Mouse (Mus musculus): ENCODE results near the gene Tmem259.

Tmem259 gene

DNA sequence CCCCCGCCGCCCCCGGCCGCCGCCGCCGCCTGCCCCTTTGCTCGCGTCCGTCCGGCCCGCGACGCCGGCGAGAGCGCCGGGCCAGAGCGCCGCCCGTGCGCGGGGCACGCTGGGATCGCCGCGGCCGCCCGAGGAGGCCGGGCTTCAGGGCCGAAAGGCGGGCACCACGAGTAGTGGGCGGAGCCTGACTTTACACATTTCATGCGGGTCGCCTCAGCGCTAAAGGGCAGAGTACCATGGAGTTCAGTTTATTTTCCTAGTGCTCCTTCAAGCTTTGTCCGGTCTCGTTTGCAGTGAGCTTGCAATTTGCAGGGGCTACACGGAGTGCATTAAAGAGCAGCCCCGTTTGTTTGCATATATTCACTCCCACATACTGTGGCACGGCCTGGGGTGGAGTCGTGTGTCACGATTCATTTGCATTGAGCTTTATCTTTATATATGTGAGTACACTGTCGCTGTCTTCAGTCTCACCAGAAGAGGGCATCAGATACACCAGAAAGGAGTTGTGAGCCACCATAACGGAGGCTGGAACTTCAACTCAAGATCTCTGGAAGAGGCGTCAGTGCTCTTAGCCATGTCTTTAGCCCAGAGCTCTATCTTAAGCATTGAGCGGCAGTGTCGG lies at the start of gene Tmem259:
Gene Tmem259 (minus strand): TSS at position 136 of the 622 bp plus-strand sequence.
- peak; percentile 78 for DNase-seq (ENCODE audit: low read depth, low spot score)

DNA sequence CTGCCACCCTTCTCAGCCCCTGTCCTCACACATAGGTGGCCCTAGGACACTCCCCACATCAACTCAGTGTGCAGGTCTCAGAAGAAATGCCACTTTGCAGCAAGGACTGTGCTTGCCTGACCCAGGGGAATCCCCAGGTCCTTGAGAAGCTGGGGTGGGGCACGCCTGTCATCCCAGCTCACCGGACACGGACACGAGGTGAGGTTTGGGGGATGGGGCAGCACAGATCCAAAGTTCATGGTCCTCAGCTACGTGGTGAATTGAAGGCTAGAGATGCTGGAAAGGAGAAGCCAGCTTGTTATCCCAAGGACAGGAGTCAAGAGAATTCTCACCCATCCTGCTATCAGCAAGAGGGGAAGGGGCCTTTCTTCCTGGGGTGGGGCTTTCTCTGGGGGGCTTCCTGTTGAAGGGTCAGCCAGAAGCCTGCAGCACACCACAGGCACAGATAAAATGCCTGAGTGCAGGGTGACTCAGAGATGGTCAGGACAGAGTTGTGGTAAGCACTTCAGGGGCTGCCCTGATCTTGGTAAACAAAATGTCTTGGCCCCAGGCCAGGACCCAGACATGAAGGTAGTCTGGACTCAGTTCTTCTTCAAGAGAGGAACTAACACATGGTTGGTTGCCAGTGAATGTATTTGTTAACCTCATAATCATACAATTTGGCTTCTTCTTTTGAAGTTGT lies 48.8 kb upstream of the Tmem259 start:
- DNase-seq (ENCODE audit: low read depth, low spot score) = peak; percentile 54

DNA sequence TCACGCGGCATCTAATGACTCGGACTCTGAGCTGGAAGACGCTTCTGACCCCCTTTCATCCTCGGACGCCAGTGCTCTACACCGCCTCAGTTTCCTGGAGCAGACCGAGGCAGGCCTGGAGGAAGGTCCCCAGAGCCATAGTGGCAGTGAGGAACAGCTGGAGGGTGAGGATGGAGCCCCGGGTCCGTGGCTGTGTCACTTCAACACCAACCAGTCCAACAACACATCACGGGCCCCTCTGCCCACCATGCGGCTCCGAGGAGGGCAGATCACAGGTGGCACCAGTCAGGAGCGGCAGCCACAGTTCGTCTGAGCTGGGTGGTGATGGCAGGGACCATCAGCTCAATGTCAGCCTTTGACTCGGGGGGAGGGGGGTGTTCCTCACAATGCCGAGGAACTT lies 46.6 kb upstream of the Tmem259 start:
- no peak for DNase-seq (ENCODE audit: low read depth, low spot score)

DNA sequence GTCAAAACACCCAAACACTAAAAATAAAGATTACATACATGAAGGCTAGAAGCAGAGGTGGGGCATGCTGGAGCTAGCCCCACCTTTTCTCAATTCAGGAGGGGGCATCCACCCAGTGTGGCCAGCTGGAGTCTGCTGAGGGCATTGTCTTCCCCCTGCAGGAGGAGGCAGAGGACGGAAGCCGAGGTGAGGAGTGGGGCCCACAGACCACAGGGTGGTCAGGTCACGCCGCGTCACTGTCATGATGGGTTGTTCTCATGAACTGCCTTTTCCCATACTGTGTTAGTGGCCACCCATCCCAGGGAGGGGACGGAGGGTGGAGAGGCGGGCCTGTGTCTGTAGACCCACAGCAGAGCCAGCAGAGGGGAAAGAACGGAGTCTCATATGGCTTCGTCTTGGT lies 46.1 kb upstream of the Tmem259 start:
- no peak for DNase-seq (ENCODE audit: low read depth, low spot score)

DNA sequence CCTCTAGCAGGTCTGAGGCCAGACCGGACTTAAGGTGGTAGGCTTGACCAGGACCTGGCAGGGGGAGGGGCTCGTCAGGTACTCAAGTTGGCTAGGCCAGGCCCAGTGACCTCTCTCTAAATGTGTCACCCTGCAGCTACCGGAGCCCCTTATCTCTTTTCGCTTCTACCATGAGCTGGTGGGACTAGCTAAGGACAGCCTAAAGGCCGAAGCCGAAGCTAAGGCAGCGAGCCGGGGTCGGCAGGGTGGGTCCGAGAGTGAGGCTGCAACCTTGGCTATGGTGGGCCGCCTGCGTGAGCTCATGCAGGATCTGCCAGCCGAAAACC lies 44.4 kb upstream of the Tmem259 start:
- no peak for DNase-seq (ENCODE audit: low read depth, low spot score)

DNA sequence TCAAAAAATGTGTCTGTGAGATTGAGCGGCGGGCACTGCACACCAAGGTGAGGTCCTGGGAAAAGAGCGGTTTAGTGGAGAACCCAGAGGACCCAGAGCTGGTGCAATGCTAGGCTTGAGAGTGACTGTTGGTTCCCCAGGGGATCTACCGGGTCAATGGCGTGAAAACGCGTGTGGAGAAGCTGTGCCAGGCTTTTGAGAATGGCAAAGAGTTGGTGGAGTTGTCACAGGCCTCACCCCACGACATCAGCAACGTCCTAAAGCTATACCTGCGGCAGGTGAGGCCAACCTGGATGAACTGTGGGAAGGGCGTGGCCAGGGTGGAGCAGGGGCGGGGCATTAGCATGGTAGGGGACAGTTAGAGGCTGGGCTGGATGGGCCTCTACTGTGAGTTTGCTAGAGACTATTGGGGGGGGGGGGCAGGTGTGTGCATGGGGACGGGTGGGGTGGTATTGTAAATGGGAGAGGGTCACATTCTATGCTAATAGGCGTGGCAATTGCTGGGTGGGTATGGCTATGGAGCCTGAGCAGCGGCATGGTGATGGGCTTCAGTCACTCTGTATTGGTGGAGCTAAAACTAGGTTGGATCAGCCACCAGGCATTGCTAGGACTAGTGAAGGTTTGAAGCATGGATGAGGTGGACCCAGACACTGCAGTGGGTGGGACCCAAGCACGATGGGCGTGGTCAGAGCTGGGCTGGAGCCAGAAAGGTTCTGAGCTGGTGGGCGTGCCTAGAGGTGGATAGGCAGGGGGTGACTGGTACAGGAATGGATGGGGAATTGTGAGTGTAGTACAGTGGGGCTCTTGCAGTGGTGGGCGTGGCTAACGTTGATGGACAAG lies 43.8 kb upstream of the Tmem259 start:
- DNase-seq (ENCODE audit: low read depth, low spot score) = no peak

DNA sequence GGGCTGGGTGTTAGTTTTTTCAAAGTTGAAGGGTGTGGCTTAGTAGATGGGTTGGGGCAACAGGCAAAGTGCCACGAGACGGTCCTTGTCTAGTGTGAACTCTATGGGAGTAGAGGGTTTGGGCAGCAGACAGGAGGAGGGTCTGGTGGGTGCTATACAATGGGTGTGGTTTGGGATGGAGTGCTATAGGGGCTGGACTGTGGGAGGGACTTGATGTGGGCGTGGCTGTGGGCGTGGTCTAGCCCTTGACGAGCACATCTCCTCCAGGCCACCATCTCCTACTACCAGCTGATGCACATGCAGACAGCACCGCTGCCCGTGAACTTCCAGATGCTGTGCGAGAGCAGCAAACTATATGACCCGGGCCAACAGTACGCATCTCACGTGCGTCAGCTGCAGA lies 41.8 kb upstream of the Tmem259 start:
- DNase-seq (ENCODE audit: low read depth, low spot score) = no peak

- DNase-seq (ENCODE audit: low read depth, low spot score) = no peak
These were observed 41.3 kb upstream of the Tmem259 start for GRCm38 (mm10) chr10:80025463-80025862.

- no peak for DNase-seq (ENCODE audit: low read depth, low spot score)
These were observed 40.9 kb upstream of the Tmem259 start for GRCm38 (mm10) chr10:80025044-80025347.

GRCm38 (mm10) chr10:80024229-80025043 lies 40.3 kb upstream of the Tmem259 start:
- DNase-seq (ENCODE audit: low read depth, low spot score) = no peak

GRCm38 (mm10) chr10:80023758-80024157 lies 39.6 kb upstream of the Tmem259 start:
- no peak for DNase-seq (ENCODE audit: low read depth, low spot score)

DNA sequence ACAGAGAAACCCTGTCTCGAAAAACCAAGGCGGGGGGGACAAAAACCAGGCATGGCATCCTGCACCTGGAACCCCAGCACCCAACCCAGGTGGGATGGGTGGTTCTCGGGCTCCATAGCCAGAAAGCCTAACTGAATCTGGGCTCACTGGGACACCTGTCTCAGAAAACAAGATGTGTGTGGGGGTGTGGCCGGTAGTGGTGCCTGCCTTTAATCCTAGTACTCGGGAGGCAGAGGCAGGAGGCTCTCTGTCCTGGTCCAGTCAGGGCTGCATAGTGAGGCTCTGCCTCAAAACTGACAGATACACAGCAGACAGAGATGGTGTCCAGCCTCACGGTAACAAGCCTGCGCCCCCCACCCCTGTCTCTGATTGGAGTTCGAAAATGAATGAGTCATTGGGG lies 38.7 kb upstream of the Tmem259 start:
- DNase-seq (ENCODE audit: low read depth, low spot score) = no peak

DNA sequence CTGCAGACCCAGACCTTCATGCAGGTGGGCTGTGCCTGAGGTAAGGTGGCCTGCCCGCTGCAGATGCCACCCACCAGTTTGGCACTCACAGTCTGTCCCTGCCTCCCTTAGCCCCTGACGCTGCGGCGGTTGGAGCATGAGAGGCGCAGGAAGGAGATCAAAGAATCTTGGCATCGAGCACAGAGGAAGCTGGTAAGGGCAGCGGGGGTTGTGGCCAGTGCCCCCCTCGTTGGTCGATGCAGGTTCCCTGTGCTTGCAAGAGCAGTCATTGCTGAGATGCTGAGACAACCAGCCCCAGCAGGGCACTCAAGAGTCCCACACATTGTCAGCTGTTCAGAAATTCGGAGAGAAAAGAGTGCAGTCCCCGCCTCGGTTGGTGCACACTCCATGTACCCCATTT lies 38.0 kb upstream of the Tmem259 start:
- no peak for DNase-seq (ENCODE audit: low read depth, low spot score)

GRCm38 (mm10) chr10:80021320-80021641 lies 37.2 kb upstream of the Tmem259 start:
- no peak for DNase-seq (ENCODE audit: low read depth, low spot score)

DNA sequence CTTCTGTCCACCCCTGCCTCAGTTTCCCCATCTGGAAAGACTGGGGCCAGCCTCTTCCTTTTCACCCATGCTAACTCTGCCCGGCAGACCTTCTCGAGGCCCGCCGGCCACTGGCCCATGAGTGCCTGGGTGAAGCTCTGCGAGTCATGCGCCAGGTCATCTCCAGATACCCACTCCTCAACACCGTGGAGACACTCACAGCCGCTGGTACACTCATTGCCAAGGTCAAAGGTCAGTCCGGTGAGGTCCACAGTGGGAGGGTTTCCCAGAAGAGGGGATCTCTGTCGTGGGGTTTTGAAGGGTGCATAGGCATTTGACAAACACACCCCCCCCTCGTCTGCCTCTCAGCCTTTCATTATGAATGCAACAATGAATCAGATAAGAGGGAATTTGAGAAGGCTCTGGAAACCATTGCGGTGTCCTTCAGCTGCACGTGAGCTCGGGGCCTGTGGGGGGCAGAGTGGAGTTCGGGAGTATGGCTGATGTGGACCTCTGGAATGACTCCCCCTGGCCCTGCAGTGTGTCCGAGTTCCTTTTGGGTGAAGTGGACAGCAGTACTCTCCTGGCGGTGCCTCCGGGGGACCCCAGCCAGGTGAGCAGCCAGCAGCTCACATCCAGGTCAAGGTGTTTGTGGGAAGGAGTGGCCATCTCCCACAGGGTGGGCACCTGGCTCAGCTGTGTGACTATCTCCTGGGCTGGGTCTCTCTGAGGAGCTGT lies 36.6 kb upstream of the Tmem259 start:
- no peak for DNase-seq (ENCODE audit: low read depth, low spot score)

DNA sequence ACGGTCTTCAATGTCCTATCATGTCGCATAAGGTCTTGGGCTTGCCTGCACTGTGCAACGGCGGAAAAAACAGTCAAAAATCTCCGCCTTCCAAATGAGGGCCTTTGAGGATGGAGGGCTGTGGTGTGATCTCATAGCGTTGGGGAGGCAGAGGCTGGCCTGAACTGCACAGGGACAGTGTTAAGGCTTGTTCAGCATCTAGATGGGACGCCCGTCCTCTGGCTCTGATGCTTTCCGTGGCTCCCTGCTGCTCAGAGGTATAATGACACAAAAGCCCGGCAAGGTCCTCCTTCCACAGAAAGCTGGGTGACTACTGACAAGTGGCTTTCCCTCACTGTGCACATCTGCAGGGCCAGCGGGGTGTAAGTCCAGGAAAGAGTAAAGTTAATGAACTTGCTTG lies 36.1 kb upstream of the Tmem259 start:
- DNase-seq (ENCODE audit: low read depth, low spot score) = no peak

GRCm38 (mm10) chr10:80019471-80020131 lies 35.5 kb upstream of the Tmem259 start:
- no peak for DNase-seq (ENCODE audit: low read depth, low spot score)

GRCm38 (mm10) chr10:80018739-80019297 lies 34.7 kb upstream of the Tmem259 start:
- no peak for DNase-seq (ENCODE audit: low read depth, low spot score)

GRCm38 (mm10) chr10:80017771-80018170 lies 33.6 kb upstream of the Tmem259 start:
- DNase-seq (ENCODE audit: low read depth, low spot score) = no peak

- DNase-seq (ENCODE audit: low read depth, low spot score) = peak; percentile 52
These were observed 33.2 kb upstream of the Tmem259 start for GRCm38 (mm10) chr10:80017361-80017760.

DNA sequence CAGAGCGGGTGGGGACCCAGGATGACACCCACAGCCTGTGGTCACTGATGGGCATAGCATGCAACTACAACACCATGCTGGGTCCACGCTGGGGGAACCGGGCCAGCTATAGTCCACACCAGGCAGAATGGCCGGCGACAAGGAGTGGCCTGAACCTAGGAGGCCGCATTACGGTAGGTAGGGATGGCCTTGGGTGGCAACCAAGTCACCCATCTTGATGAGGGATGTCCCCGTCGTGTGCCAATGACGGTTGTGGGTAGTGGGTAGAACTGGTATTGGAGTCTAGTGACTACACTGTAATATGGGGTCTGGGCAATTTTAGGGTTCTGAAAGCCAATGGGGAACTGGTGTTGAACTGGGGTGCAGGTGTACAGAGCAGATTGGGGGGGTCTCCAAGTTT lies 32.8 kb upstream of the Tmem259 start:
- no peak for DNase-seq (ENCODE audit: low read depth, low spot score)
